Mouse (Mus musculus): ENCODE data around the gene Ghdc. TPM values are rescaled to one million over a fixed set of nuclear protein-coding genes. Genes with fewer than 3 reads are reported as not detected.
A peak's percentile ranks its signal among the peaks of the same experiment; 100 is the strongest.

Gene Ghdc
- polyA plus RNA-seq (2014; fragmentation: Nextera tagmentation; extraction: Ambion mirVana), result 3.3 and 4.5 TPM in 2 replicates

DNA sequence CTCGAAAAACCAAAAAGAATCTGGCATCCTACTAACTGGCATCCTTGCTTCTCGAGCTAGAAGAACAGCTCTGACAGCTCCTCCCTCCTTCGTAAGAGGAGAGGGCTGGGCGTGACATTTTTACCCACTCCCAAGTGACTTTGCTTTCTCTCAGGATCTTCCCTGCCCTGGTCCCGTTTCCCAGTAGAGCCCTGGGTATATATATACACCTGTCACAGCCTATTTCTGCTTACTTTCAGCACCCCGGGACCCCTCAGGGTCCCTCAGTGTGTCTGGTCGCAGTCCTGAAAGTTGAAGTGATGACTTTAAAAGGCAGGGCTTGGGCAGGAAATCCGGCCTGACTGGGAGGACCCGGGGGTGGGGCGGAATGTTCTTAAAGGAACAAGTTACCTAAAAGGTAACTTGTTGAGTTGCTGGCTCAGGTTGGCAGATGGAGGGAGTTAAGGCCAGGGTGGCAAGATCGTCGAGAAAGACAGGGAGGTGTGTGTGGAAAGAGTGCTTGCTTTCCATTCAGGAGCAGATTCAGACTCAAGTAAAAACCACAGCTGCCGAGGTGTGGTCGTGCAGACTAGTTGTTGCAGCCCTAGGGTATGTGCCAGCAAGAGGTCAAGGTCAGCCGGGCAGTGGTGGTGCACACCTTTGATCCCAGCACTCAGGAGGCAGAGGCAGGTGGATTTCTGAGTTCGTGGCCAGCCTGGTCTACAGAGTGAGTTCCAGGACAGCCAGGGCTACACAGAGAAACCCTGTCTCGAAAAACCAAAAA, at the start of gene Ghdc:
Gene Ghdc, minus strand, starts transcription at position 312 of the 763 bp plus-strand sequence.
- WGBS, result 24% methylated on average over 17 of the region's 17 CpGs

DNA sequence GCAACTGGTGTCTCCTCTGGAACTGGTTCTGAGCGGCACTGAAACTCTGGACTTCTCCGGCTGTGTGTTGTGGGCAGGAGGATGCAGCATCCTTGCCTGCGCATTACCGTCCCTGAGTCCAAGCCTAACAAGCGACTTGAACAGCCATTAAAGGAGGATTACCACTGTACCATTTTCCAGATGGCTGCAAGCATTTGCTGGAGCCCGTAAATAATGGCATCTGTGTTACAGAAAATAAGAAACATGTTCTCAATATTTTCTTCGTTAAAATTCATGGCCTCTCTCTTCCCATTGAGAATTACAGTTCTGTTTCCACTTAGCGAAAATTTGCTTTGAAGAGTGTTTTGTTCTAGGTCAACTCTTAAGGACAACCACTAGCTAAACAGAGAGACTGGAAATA, 49.3 kb upstream of the Ghdc start:
- H3K9ac ChIP-seq (replicated peaks; ENCODE audit: low read depth, low read length), result no peak overlapping the region
- H3K4me1 ChIP-seq (ENCODE audit: control insufficient read depth, insufficient read depth, low read length), result peaks cover 5% of the 10 kb centered on the region; the same call in 1 of the 2 replicates
- 81% methylated on average over 8 of the region's 8 CpGs for WGBS
- no peaks in the 10 kb centered on the region for H3K27me3 ChIP-seq (ENCODE audit: control insufficient read depth, insufficient read depth, low read length)
- H3K4me2 ChIP-seq (ENCODE audit: low read depth, low read length), result no peak overlapping the region
- no peak overlapping the region for H3K4me3 ChIP-seq (ENCODE audit: low read depth, low read length)
- H3K9me3 ChIP-seq (ENCODE audit: control insufficient read depth, low read length), result no peaks in the 10 kb centered on the region
- no peak overlapping the region for H3K27ac ChIP-seq (ENCODE audit: low read depth, low read length)
- no peaks in the 10 kb centered on the region for H3K36me3 ChIP-seq (ENCODE audit: control insufficient read depth, insufficient read depth, low read length)
- ATAC-seq (ENCODE audit: low read depth), result no peak

More for the DNA sequence above, at the start of gene Ghdc:
- Histone ChIP-seq H3K27ac (ENCODE audit: low read depth, low read length) (no peak within 1 kb of the TSS), H3K4me2 (ENCODE audit: low read depth, low read length) (peak within 1 kb of the TSS; percentile 39), H3K4me3 (ENCODE audit: low read depth, low read length) (peak within 1 kb of the TSS; percentile 36), H3K4me1 (ENCODE audit: control insufficient read depth, insufficient read depth, low read length) (peaks cover 4% of the 10 kb centered on the region; the same call in 1 of the 2 replicates), H3K36me3 (ENCODE audit: control insufficient read depth, insufficient read depth, low read length) (no peaks in the 10 kb centered on the region), H3K9me3 (ENCODE audit: control insufficient read depth, low read length) (no peaks in the 10 kb centered on the region), H3K27me3 (ENCODE audit: control insufficient read depth, insufficient read depth, low read length) (no peaks in the 10 kb centered on the region), H3K9ac (replicated peaks; ENCODE audit: low read depth, low read length) (peak within 1 kb of the TSS; percentile 39; the same call in 1 of the 2 replicates)
- no peak for ATAC-seq (ENCODE audit: low read depth)

DNA sequence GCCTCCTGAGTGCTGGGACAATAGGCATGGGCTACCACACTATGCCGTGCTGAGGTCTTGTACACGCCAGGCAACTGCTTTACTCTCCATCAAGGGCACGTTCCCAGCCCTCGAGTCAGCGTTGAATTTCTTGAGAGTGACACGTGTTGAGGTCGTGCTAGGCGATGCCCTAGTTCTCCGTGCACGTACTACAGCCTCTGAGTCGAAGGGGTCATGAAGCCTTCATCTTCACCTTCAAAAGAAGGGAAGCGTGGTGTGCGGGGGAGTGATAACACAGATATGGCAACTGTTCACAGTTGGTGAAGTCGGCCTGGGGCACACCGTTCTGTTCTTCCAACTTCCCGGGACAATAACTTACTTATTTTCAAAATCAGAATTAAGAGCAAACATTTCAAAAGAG, 48.9 kb upstream of the Ghdc start:
- H3K9me3 ChIP-seq (ENCODE audit: control insufficient read depth, low read length), result no peaks in the 10 kb centered on the region
- no peaks in the 10 kb centered on the region for H3K36me3 ChIP-seq (ENCODE audit: control insufficient read depth, insufficient read depth, low read length)
- H3K4me3 ChIP-seq (ENCODE audit: low read depth, low read length), result no peak overlapping the region
- no peak overlapping the region for H3K9ac ChIP-seq (replicated peaks; ENCODE audit: low read depth, low read length)
- ATAC-seq (ENCODE audit: low read depth), result no peak
- 90% methylated on average over 16 of the region's 16 CpGs for WGBS
- H3K27me3 ChIP-seq (ENCODE audit: control insufficient read depth, insufficient read depth, low read length), result no peaks in the 10 kb centered on the region
- H3K4me2 ChIP-seq (ENCODE audit: low read depth, low read length), result no peak overlapping the region
- H3K27ac ChIP-seq (ENCODE audit: low read depth, low read length), result no peak overlapping the region
- H3K4me1 ChIP-seq (ENCODE audit: control insufficient read depth, insufficient read depth, low read length), result peaks cover 5% of the 10 kb centered on the region; the same call in 1 of the 2 replicates

DNA sequence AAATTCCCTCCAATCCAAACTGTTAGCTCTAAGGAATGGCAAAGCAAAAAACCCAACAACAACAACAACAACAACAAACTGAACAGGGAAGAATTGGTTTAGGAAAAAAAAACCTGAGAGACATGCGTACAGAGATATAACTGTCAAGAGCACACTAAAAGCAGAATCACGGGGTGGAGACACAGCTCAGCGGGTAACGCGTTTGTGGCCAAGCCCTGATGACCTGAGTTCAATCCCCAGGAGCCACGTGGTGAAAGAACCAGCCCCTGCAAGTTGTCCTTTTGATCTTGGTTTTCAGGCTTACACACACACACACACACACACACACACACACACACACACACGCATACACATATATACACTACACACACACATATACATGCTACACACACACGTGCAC, 48.3 kb upstream of the Ghdc start:
- 76% methylated on average over 8 of the region's 8 CpGs for WGBS
- peaks cover 5% of the 10 kb centered on the region; the same call in 1 of the 2 replicates for H3K4me1 ChIP-seq (ENCODE audit: control insufficient read depth, insufficient read depth, low read length)
- ATAC-seq (ENCODE audit: low read depth), result no peak

DNA sequence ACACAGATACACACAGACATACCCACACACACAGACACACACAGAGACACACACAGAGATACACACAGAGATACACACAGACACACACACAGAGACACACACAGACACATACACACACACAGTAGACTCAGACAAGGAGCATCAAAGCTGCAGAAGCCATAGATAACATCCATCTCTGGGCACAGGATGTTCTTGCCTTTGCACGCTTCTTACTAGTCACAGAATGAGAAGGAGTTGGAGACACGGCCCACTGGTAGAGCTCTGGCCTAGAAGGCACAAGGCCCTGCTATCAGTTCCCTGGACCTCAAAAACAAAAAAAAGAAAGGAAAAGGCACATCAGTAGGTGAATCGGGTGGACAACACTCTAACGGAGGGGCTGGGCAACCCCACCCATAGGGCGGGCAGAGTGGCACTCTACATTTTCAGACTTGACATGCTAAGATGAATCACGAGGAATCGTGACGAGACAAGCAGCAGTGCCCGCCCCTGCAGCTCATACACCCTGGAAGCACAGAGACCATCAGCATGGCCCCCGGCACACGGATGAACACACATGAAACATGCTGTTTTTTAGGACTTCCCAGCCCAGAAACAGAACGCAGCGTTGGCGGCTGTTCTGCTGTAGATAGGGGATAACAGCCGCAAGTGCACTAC, 47.7 kb upstream of the Ghdc start:
- no peak overlapping the region for H3K9ac ChIP-seq (replicated peaks; ENCODE audit: low read depth, low read length)
- H3K27me3 ChIP-seq (ENCODE audit: control insufficient read depth, insufficient read depth, low read length), result no peaks in the 10 kb centered on the region
- ATAC-seq (ENCODE audit: low read depth), result no peak
- H3K4me3 ChIP-seq (ENCODE audit: low read depth, low read length), result no peak overlapping the region
- 92% methylated on average over 15 of the region's 15 CpGs for WGBS
- no peaks in the 10 kb centered on the region for H3K36me3 ChIP-seq (ENCODE audit: control insufficient read depth, insufficient read depth, low read length)
- no peak overlapping the region for H3K4me2 ChIP-seq (ENCODE audit: low read depth, low read length)
- H3K9me3 ChIP-seq (ENCODE audit: control insufficient read depth, low read length), result no peaks in the 10 kb centered on the region
- H3K4me1 ChIP-seq (ENCODE audit: control insufficient read depth, insufficient read depth, low read length), result peaks cover 5% of the 10 kb centered on the region; the same call in 1 of the 2 replicates
- no peak overlapping the region for H3K27ac ChIP-seq (ENCODE audit: low read depth, low read length)

More for the DNA sequence above, 48.3 kb upstream of the Ghdc start:
- Histone ChIP-seq H3K36me3 (ENCODE audit: control insufficient read depth, insufficient read depth, low read length) (no peaks in the 10 kb centered on the region), H3K9me3 (ENCODE audit: control insufficient read depth, low read length) (no peaks in the 10 kb centered on the region), H3K27ac (ENCODE audit: low read depth, low read length) (no peak overlapping the region), H3K27me3 (ENCODE audit: control insufficient read depth, insufficient read depth, low read length) (no peaks in the 10 kb centered on the region), H3K9ac (replicated peaks; ENCODE audit: low read depth, low read length) (no peak overlapping the region), H3K4me3 (ENCODE audit: low read depth, low read length) (no peak overlapping the region), H3K4me2 (ENCODE audit: low read depth, low read length) (no peak overlapping the region)

DNA sequence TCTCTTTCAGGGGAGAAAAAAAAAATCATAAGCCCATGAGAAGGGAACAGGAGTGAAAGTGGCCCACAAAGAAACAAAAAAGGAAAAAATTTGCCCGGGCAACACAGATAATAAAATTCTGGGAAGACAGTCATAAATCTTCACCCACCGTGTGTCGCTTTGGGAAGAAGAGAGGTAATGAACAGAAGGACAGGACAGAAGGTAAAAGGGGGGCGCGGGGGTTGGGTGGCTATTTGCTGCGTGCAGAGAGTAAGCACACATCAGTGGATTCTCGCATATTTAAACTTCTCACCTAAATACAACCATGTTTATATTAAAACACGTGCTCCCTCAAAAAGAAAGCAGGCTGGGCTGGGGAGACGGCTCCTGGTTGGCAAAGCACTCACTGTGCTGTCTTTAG, 46.6 kb upstream of the Ghdc start:
- Histone ChIP-seq H3K36me3 (ENCODE audit: control insufficient read depth, insufficient read depth, low read length) (no peaks in the 10 kb centered on the region), H3K4me3 (ENCODE audit: low read depth, low read length) (no peak overlapping the region), H3K27ac (ENCODE audit: low read depth, low read length) (no peak overlapping the region), H3K4me1 (ENCODE audit: control insufficient read depth, insufficient read depth, low read length) (peaks cover 5% of the 10 kb centered on the region; the same call in 1 of the 2 replicates), H3K4me2 (ENCODE audit: low read depth, low read length) (no peak overlapping the region), H3K9me3 (ENCODE audit: control insufficient read depth, low read length) (no peaks in the 10 kb centered on the region), H3K27me3 (ENCODE audit: control insufficient read depth, insufficient read depth, low read length) (no peaks in the 10 kb centered on the region), H3K9ac (replicated peaks; ENCODE audit: low read depth, low read length) (no peak overlapping the region)
- no peak for ATAC-seq (ENCODE audit: low read depth)
- WGBS, result 34% methylated on average over 9 of the region's 9 CpGs

DNA sequence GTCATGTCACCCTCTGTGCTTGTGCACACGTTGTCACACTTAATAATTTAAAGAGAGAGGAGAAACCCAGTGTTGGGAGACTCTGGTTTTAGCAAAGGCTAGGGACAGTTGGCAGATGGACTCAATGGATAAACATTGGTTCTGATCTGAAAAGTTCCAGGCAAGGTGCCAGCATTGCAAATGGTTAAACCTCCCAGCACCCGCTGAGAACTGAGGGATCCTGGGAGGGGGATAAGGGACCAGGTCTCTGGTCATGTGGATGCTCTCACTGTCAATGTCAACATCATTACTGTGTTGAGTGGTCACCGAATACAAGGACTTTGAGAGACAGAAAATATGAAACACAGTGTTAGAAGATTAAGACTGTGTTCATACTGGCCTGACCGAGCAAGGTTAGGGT, 46.0 kb upstream of the Ghdc start:
- H3K27me3 ChIP-seq (ENCODE audit: control insufficient read depth, insufficient read depth, low read length), result no peaks in the 10 kb centered on the region
- H3K9me3 ChIP-seq (ENCODE audit: control insufficient read depth, low read length), result no peaks in the 10 kb centered on the region
- H3K4me3 ChIP-seq (ENCODE audit: low read depth, low read length), result no peak overlapping the region
- H3K4me2 ChIP-seq (ENCODE audit: low read depth, low read length), result no peak overlapping the region
- peaks cover 5% of the 10 kb centered on the region; the same call in 1 of the 2 replicates for H3K4me1 ChIP-seq (ENCODE audit: control insufficient read depth, insufficient read depth, low read length)
- H3K36me3 ChIP-seq (ENCODE audit: control insufficient read depth, insufficient read depth, low read length), result no peaks in the 10 kb centered on the region
- no peak overlapping the region for H3K27ac ChIP-seq (ENCODE audit: low read depth, low read length)
- 65% methylated on average over 4 of the region's 4 CpGs for WGBS
- ATAC-seq (ENCODE audit: low read depth), result no peak
- no peak overlapping the region for H3K9ac ChIP-seq (replicated peaks; ENCODE audit: low read depth, low read length)

DNA sequence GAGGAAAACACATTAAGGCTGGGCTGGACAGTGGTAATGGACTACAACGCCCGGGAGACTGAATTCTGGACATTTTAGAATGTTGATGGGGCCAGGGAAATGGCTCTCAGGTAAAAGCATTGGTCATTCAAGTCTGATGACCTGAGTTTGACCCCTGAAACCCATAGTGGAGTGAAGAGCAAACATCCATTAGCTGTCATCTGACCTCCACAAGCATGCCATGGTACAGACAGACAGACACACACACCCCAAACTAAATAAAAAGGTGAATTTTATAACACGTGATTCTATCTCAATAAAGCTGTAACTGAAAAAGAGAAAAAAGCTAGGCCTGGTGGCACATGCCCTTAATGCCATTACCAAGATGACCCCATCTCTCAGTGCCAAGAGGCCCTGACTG, 45.6 kb upstream of the Ghdc start:
- no peaks in the 10 kb centered on the region for H3K27me3 ChIP-seq (ENCODE audit: control insufficient read depth, insufficient read depth, low read length)
- no peak for ATAC-seq (ENCODE audit: low read depth)
- H3K4me3 ChIP-seq (ENCODE audit: low read depth, low read length), result no peak overlapping the region
- H3K9ac ChIP-seq (replicated peaks; ENCODE audit: low read depth, low read length), result no peak overlapping the region
- WGBS, result 74% methylated on average over 3 of the region's 3 CpGs
- no peaks in the 10 kb centered on the region for H3K9me3 ChIP-seq (ENCODE audit: control insufficient read depth, low read length)
- no peaks in the 10 kb centered on the region for H3K36me3 ChIP-seq (ENCODE audit: control insufficient read depth, insufficient read depth, low read length)
- no peak overlapping the region for H3K4me2 ChIP-seq (ENCODE audit: low read depth, low read length)
- peaks cover 5% of the 10 kb centered on the region; the same call in 1 of the 2 replicates for H3K4me1 ChIP-seq (ENCODE audit: control insufficient read depth, insufficient read depth, low read length)
- H3K27ac ChIP-seq (ENCODE audit: low read depth, low read length), result no peak overlapping the region

DNA sequence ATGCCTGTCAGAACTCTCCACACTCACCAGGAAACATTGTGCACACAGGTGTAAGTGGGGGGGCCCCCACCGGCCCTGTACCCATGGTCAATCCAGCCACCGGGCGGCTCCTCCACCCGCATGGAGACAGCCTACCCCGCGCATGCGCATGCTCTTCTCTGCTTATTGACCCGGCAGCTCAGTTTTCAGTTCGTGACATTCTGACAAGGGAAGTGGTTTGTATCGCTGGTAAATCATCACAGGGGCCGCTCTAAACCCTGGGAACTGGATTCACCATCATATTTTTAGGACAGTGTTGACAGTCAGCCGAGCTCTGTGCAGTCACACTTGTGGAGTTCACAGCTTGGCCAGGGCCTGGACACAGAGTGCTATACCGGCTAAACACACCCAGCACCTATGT, 43.7 kb upstream of the Ghdc start:
- Histone ChIP-seq H3K9me3 (ENCODE audit: control insufficient read depth, low read length) (no peaks in the 10 kb centered on the region), H3K27ac (ENCODE audit: low read depth, low read length) (no peak overlapping the region), H3K9ac (replicated peaks; ENCODE audit: low read depth, low read length) (no peak overlapping the region), H3K4me1 (ENCODE audit: control insufficient read depth, insufficient read depth, low read length) (peaks cover 5% of the 10 kb centered on the region; the same call in 1 of the 2 replicates), H3K4me3 (ENCODE audit: low read depth, low read length) (no peak overlapping the region), H3K27me3 (ENCODE audit: control insufficient read depth, insufficient read depth, low read length) (no peaks in the 10 kb centered on the region), H3K36me3 (ENCODE audit: control insufficient read depth, insufficient read depth, low read length) (no peaks in the 10 kb centered on the region), H3K4me2 (ENCODE audit: low read depth, low read length) (no peak overlapping the region)
- no peak for ATAC-seq (ENCODE audit: low read depth)
- WGBS, result 73% methylated on average over 13 of the region's 13 CpGs

All from neural tube, embryonic 14.5 days (tissue).